Mouse (Mus musculus) lung, adult 2 months (tissue): ENCODE measurements around the gene Trp53bp2.

ENCODE experiments used
- CTCF ChIP-seq: fragments of 200-500 bp; IDR thresholded peaks from 2 replicates; pipeline ENCODE4 v1.5.1; 2011; ENCODE audit warnings: mild to moderate bottlenecking, low read length, control low read depth; ENCODE audit not compliant: insufficient read depth
- POLR2A ChIP-seq: fragments of 200-500 bp; IDR thresholded peaks from 2 replicates; pipeline ENCODE4 v1.6.1; 2011; ENCODE audit warnings: low read depth, mild to moderate bottlenecking, control low read depth, low read length, borderline replicate concordance; ENCODE audit errors: extremely low read depth

DNA sequence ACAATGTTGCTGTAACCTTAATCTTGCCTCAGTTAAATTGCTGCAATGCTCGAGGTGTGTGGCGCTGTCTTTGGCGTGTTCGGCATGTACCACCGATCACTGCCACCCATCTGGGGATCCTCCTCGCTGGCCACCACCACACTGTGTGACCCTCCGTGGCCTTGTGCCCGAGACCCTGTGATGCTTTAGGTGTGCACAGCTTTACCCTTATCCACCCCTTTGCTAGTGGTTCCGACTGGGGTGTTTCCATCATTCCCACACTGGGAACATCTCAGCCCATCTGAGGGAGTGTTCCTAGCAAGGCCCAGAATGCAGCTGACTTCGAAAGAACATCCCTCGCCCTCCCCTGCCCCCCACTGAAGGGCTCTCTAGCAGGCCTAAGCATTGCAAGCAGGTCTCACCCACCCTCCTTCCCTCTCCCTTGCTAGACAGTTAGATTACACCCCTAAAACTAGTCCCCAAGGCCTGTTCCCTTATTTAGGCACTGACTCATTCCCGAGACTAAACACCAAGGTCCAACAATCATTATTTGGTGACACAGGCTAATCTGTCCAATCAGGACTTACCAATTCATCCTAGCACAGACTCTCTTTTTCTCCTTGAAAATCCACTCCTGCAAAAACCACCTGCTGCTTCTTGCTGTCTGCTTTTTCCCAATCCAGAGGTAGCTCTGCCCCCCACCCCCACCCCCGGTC lies 94.4 kb downstream of the Trp53bp2 start:
- TF ChIP-seq CTCF (no peak), POLR2A (no peak)
